8 mouse cellular contexts compared by ENCODE assay signal in genomic region chr6:127154708-127155268, GRCm38 (mm10). TPM values are rescaled to one million over a fixed set of nuclear protein-coding genes. Genes with fewer than 3 reads are reported as not detected.
DNase-seq lines count a peak whose midpoint lies in the region; ATAC-seq lines count a peak whose summit lies in the region.

No protein-coding gene starts in this region.

- H3K4me2 ChIP-seq in embryonic facial prominence, embryonic 13.5 days = peak overlapping the region; percentile 90
- H3K4me2 ChIP-seq in limb, embryonic 11.5 days (ENCODE audit: low read depth, severe bottlenecking) = peak overlapping the region; percentile 87
- peak overlapping the region; percentile 95 for H3K4me2 ChIP-seq in midbrain, embryonic 14.5 days (ENCODE audit: low read length)

- H3K4me3 ChIP-seq in embryonic facial prominence, embryonic 13.5 days = peak overlapping the region; percentile 78
- H3K4me3 ChIP-seq in limb, embryonic 11.5 days (ENCODE audit: low read depth, low read length) = peak overlapping the region; percentile 37
- peak overlapping the region; percentile 47 for H3K4me3 ChIP-seq in midbrain, embryonic 14.5 days (replicated peaks; ENCODE audit: low read depth, low read length)

- peak; percentile 37 for DNase-seq in right cerebral cortex, postnatal 14 days
- no peak for DNase-seq in right cerebral cortex, postnatal 36 days (ENCODE audit: low spot score in 2 of 2)
- peak; percentile 71 for DNase-seq in heart, postnatal 36 days
- peak; percentile 94 for DNase-seq in limb, embryonic 11.5 days (ENCODE audit: low spot score)
- peak; percentile 73 for DNase-seq in midbrain, embryonic 14.5 days
- peak; percentile 69 for DNase-seq in thymus, postnatal 0 days (ENCODE audit: low spot score)
- no peak for DNase-seq in urinary bladder, postnatal 10 days (ENCODE audit: low spot score)

- peak overlapping the region; percentile 95 for H3K27ac ChIP-seq in embryonic facial prominence, embryonic 13.5 days
- H3K27ac ChIP-seq in limb, embryonic 11.5 days (replicated peaks; ENCODE audit: low read depth, low read length) = peak overlapping the region; percentile 65
- no peak overlapping the region for H3K27ac ChIP-seq in midbrain, embryonic 14.5 days (replicated peaks; ENCODE audit: low read depth, low read length)

- intact Hi-C loops in heart, postnatal 36 days (cut with DNase I) = no loop called here

- peak overlapping the region; percentile 72 for H3K9ac ChIP-seq in embryonic facial prominence, embryonic 13.5 days
- H3K9ac ChIP-seq in limb, embryonic 11.5 days (ENCODE audit: low read length) = peak overlapping the region; percentile 56
- no peak overlapping the region; the same call in 1 of the 2 replicates for H3K9ac ChIP-seq in midbrain, embryonic 14.5 days (replicated peaks; ENCODE audit: low read length)

- 0 out of 2 replicates have a peak, but pooled peaks have one; percentile 17 for ATAC-seq in embryonic facial prominence, embryonic 13.5 days (ENCODE audit: insufficient number of reproducible peaks, insufficient read depth, low FRiP score, low TSS enrichment, low read depth)
- 0 out of 2 replicates have a peak, but pooled peaks have one; percentile 12 for ATAC-seq in limb, embryonic 11.5 days (ENCODE audit: insufficient number of reproducible peaks, low FRiP score, low TSS enrichment, low read depth)
- ATAC-seq in midbrain, embryonic 14.5 days (ENCODE audit: low FRiP score, low TSS enrichment) = no peak

- WGBS in embryonic facial prominence, embryonic 13.5 days = 1% methylated on average over 34 of the region's 34 CpGs
- under 1% methylated on average over 34 of the region's 34 CpGs for WGBS in limb, embryonic 11.5 days
- under 1% methylated on average over 34 of the region's 34 CpGs for WGBS in midbrain, embryonic 14.5 days

- 0 out of 2 replicates have a peak, but pooled peaks cover 3% of the 10 kb centered on the region for H3K27me3 ChIP-seq in embryonic facial prominence, embryonic 13.5 days
- H3K27me3 ChIP-seq in limb, embryonic 11.5 days (ENCODE audit: control insufficient read depth, insufficient read depth, low read length) = no peaks in the 10 kb centered on the region
- peaks cover 47% of the 10 kb centered on the region for H3K27me3 ChIP-seq in midbrain, embryonic 14.5 days (ENCODE audit: control insufficient read depth, insufficient read depth, low read length)

- no peaks in the 10 kb centered on the region for H3K9me3 ChIP-seq in embryonic facial prominence, embryonic 13.5 days
- no peaks in the 10 kb centered on the region for H3K9me3 ChIP-seq in limb, embryonic 11.5 days (ENCODE audit: control insufficient read depth, low read length)
- H3K9me3 ChIP-seq in midbrain, embryonic 14.5 days (ENCODE audit: control insufficient read depth, low read length) = no peaks in the 10 kb centered on the region

- peaks cover 42% of the 10 kb centered on the region for H3K4me1 ChIP-seq in embryonic facial prominence, embryonic 13.5 days
- peaks cover 16% of the 10 kb centered on the region for H3K4me1 ChIP-seq in limb, embryonic 11.5 days (ENCODE audit: control insufficient read depth, insufficient read depth, low read length)
- H3K4me1 ChIP-seq in midbrain, embryonic 14.5 days (ENCODE audit: control insufficient read depth, insufficient read depth, low read length) = peaks cover 46% of the 10 kb centered on the region

- H3K36me3 ChIP-seq in embryonic facial prominence, embryonic 13.5 days = no peaks in the 10 kb centered on the region
- no peaks in the 10 kb centered on the region for H3K36me3 ChIP-seq in limb, embryonic 11.5 days (ENCODE audit: control insufficient read depth, insufficient read depth, low read length)
- no peaks in the 10 kb centered on the region for H3K36me3 ChIP-seq in midbrain, embryonic 14.5 days (ENCODE audit: control insufficient read depth, insufficient read depth, low read length)

RNA-seq across cellular contexts. Expression of gene Ccnd2, which starts 2.8 kb away (rescaled TPM):
- 1,075 and 1,213 TPM in 2 replicates for polyA plus RNA-seq in embryonic facial prominence, embryonic 13.5 days (2015; fragmentation: Nextera tagmentation; extraction: Ambion mirVana)
- total RNA-seq in heart, postnatal 36 days (2021) = 100 to 1,000 TPM; 107 to 138 TPM
- 1,093 and 1,097 TPM in 2 replicates for polyA plus RNA-seq in limb, embryonic 11.5 days (2014; fragmentation: Nextera tagmentation; extraction: Ambion mirVana)
- 252 and 477 TPM in 2 replicates for polyA plus RNA-seq in midbrain, embryonic 14.5 days (2014; fragmentation: Nextera tagmentation; extraction: Ambion mirVana)
- polyA plus RNA-seq in thymus, postnatal 0 days (2015; fragmentation: Nextera tagmentation; extraction: Ambion mirVana) = 279 and 280 TPM in 2 replicates

RNA-seq across cellular contexts. Expression of gene Tigar, which starts 45.4 kb away (rescaled TPM):
- 2.1 and 4.3 TPM in 2 replicates for polyA plus RNA-seq in embryonic facial prominence, embryonic 13.5 days (2015; fragmentation: Nextera tagmentation; extraction: Ambion mirVana)
- total RNA-seq in heart, postnatal 36 days (2021) = 10 to 100 TPM; 45.8 to 48.8 TPM
- 4.3 and 4.5 TPM in 2 replicates for polyA plus RNA-seq in limb, embryonic 11.5 days (2014; fragmentation: Nextera tagmentation; extraction: Ambion mirVana)
- 5.0 and 6.5 TPM in 2 replicates for polyA plus RNA-seq in midbrain, embryonic 14.5 days (2014; fragmentation: Nextera tagmentation; extraction: Ambion mirVana)
- 3.0 and 3.2 TPM in 2 replicates for polyA plus RNA-seq in thymus, postnatal 0 days (2015; fragmentation: Nextera tagmentation; extraction: Ambion mirVana)

Comparison
In these comparisons a context has a peak if more than half of its experiments do, and no peak if none do; other contexts are left out.
1. DNase-seq: peak in right cerebral cortex, postnatal 14 days (single experiment), heart, postnatal 36 days (2 of 2), limb, embryonic 11.5 days (single experiment), midbrain, embryonic 14.5 days (single experiment) and thymus, postnatal 0 days (single experiment); none in right cerebral cortex, postnatal 36 days (0 of 2) and urinary bladder, postnatal 10 days (single experiment).
2. Peak in every context shown above with its lines, with median percentiles within 50 percentile points of each other: H3K4me2 ChIP-seq and H3K4me3 ChIP-seq.